Mouse (Mus musculus) lung, embryonic 14.5 days (tissue): ENCODE data around the gene Faf2. TPM values are rescaled to one million over a fixed set of nuclear protein-coding genes. Genes with fewer than 3 reads are reported as not detected.
A peak's percentile ranks its signal among the peaks of the same experiment; 100 is the strongest.

ENCODE experiments used
- ATAC-seq: fragments of 200-750 bp; cut with Nextera tagmentation; 2 replicates; pipeline ENCODE4 v1.8.0; 2017; ENCODE audit warnings: mild to moderate bottlenecking, moderate TSS enrichment, moderate library complexity; ENCODE audit not compliant: insufficient read depth
- DNase-seq: peaks from one replicate; pipeline ENCODE4 v3.0.0-alpha.2; 2015
- H3K27ac ChIP-seq: fragments of 300-500 bp; sonication (generic); 2 replicates; pipeline ENCODE4 v1.5.1; 2014; ENCODE audit warnings: low read depth, mild to moderate bottlenecking, moderate library complexity
- H3K27me3 ChIP-seq: fragments of 300-500 bp; sonication (generic); 2 replicates; pipeline ENCODE4 v1.6.1; 2014; ENCODE audit warnings: low read length, control low read depth; ENCODE audit not compliant: insufficient read depth
- H3K36me3 ChIP-seq: fragments of 300-500 bp; sonication (generic); 2 replicates; pipeline ENCODE4 v1.6.1; 2014; ENCODE audit warnings: control low read depth; ENCODE audit not compliant: insufficient read depth
- H3K4me1 ChIP-seq: fragments of 300-500 bp; sonication (generic); 2 replicates; pipeline ENCODE4 v1.6.1; 2014; ENCODE audit warnings: antibody characterized with exemption, control low read depth; ENCODE audit not compliant: insufficient read depth
- H3K4me2 ChIP-seq: fragments of 300-500 bp; sonication (generic); 2 replicates; pipeline ENCODE4 v1.6.1; 2014; ENCODE audit warnings: mild to moderate bottlenecking
- H3K4me3 ChIP-seq: fragments of 300-500 bp; sonication (generic); 2 replicates; pipeline ENCODE4 v1.5.1; 2014; ENCODE audit warnings: low read depth, low read length
- H3K9ac ChIP-seq: fragments of 300-500 bp; sonication (generic); 2 replicates; pipeline ENCODE4 v1.6.1; 2014
- H3K9me3 ChIP-seq: fragments of 300-500 bp; sonication (generic); 2 replicates; pipeline ENCODE4 v1.6.1; 2016; ENCODE audit warnings: low read depth, low read length, control low read depth
- CTCF ChIP-seq: IDR thresholded peaks from 2 replicates; pipeline ENCODE4 v1.5.1; 2016; ENCODE audit warnings: antibody characterized with exemption, low read depth
- WGBS: fragments of 180-500 bp; shearing (Covaris S2); extraction: QIAGEN DNeasy Blood & Tissue Kit; methylation state at CpG from one replicate; pipeline ENCODE4 v1.1.7; 2014; 5-methylcytosine and 5-hydroxymethylcytosine counted together
- polyA plus RNA-seq: library from polyadenylated mRNA; unstranded; fragments of >200 nt; fragmentation: Nextera tagmentation; extraction: Ambion mirVana; gene quantifications from 2 replicates; pipeline ENCODE4 v1.2.1, GENCODE M21; 2014

Gene Faf2
- polyA plus RNA-seq, 1 experiment from 2014 or later: 106 TPM

GRCm38 (mm10) chr13:54616307-54616706 lies 5.3 kb upstream of the Faf2 start:
- no peak overlapping the region for H3K4me2 ChIP-seq
- ATAC-seq (no peak), DNase-seq (no peak)
- no peak overlapping the region for H3K27ac ChIP-seq
- 74% methylated on average over 8 of the region's 8 CpGs for WGBS
- H3K4me1 ChIP-seq: no peaks in the 10 kb centered on the region
- no peaks in the 10 kb centered on the region for H3K36me3 ChIP-seq
- no peaks in the 10 kb centered on the region for H3K9me3 ChIP-seq
- H3K9ac ChIP-seq: no peak overlapping the region
- no peak overlapping the region for H3K4me3 ChIP-seq
- H3K27me3 ChIP-seq: no peaks in the 10 kb centered on the region
- TF ChIP-seq CTCF: no peak

DNA sequence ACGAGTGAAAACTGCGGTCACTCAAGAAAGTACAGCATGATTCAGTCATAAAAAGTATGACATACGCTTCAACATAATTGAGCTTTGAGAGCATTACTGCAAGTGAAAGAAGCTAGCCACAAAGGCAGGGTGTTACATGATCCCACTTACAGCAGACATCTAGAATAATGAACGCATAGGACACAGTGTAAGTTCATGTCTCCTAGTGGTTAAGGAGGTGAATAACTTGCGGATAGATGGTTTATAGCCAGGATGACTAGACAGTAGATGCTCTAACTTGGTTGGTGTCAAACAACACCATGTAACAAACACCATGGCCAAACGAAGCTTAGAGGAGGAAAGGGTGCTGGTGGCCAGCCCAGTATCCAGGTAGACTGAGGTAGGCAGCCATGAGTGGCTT lies 4.6 kb upstream of the Faf2 start:
- Histone ChIP-seq H3K4me1 (no peaks in the 10 kb centered on the region), H3K27me3 (no peaks in the 10 kb centered on the region), H3K4me2 (no peak overlapping the region), H3K36me3 (no peaks in the 10 kb centered on the region), H3K4me3 (no peak overlapping the region), H3K9me3 (no peaks in the 10 kb centered on the region), H3K9ac (no peak overlapping the region), H3K27ac (no peak overlapping the region)
- DNase-seq: peak; percentile 4
- 0 out of 2 replicates have a peak, but pooled peaks have one; percentile 25 for TF ChIP-seq CTCF
- WGBS: 60% methylated on average over 6 of the region's 6 CpGs
- ATAC-seq: no peak

GRCm38 (mm10) chr13:54621960-54622521 lies 457 bp downstream of the Faf2 start:
- Histone ChIP-seq H3K27ac (peak overlapping the region; percentile 88), H3K36me3 (peaks cover 3% of the 10 kb centered on the region; the same call in 1 of the 2 replicates), H3K4me1 (0 out of 2 replicates have a peak, but pooled peaks cover 3% of the 10 kb centered on the region), H3K4me2 (peak overlapping the region; percentile 90), H3K4me3 (peak overlapping the region; percentile 97), H3K9ac (peak overlapping the region; percentile 94), H3K27me3 (no peaks in the 10 kb centered on the region), H3K9me3 (no peaks in the 10 kb centered on the region)
- 1% methylated on average over 27 of the region's 27 CpGs for WGBS
- peak; percentile 24 for DNase-seq
- TF ChIP-seq CTCF: no peak
- ATAC-seq: peak; percentile 67

DNA sequence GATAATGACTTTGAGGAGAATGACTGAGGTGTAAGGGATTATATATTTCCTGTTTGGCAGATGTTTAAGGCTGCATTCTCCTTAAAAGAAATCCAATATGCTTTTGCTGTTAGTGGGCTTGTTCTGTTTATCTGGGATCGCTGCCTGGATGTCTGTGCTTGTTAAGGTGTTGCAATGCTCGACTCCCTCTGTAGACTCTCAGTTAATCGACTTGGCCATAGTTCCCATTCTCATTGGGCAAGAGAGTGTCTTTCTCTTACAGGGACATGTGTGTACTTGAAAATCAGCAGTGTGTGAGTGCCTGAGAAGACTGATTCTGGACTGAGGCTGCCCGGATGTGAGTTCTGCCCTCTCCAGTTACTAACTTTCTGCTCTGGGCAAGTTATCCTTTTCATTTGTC lies 7.5 kb downstream of the Faf2 start:
- Histone ChIP-seq H3K9ac (no peak overlapping the region), H3K4me1 (no peaks in the 10 kb centered on the region), H3K27ac (no peak overlapping the region), H3K4me3 (no peak overlapping the region), H3K4me2 (no peak overlapping the region), H3K36me3 (0 out of 2 replicates have a peak, but pooled peaks cover 7% of the 10 kb centered on the region), H3K27me3 (no peaks in the 10 kb centered on the region), H3K9me3 (no peaks in the 10 kb centered on the region)
- DNase-seq (no peak), ATAC-seq (no peak)
- TF ChIP-seq CTCF: no peak
- 74% methylated on average over 4 of the region's 4 CpGs for WGBS

DNA sequence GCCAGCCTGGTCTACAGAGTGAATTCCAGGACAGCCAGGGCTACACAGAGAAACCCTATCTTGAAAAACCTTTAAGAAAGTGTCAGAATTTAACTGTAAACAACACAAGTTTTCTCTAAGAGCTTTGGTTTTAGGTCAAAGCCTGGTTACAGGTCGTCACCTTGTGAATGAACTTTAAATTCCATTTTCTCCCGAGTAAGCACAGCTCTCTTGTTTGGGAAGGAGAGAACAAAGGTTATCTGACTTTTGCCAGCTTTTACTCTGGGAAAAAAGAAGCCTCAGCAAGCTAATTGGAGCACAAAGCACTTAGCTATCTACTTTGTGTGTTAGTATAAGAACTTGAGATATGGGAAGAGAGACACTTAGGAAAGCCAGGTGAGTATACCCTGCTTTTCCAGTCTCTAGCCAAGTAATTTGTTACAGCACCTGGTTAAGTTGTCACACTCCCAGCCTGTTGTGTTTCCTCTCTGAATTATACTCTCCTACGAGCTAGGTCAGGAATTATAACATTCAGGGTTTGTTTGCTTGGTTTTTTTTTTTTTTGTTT lies 11.2 kb downstream of the Faf2 start:
- Histone ChIP-seq H3K4me3 (no peak overlapping the region), H3K9ac (no peak overlapping the region), H3K9me3 (no peaks in the 10 kb centered on the region), H3K27ac (peak overlapping the region; percentile 12; the same call in 1 of the 2 replicates), H3K27me3 (no peaks in the 10 kb centered on the region), H3K36me3 (peaks cover 17% of the 10 kb centered on the region; the same call in 1 of the 2 replicates), H3K4me1 (no peaks in the 10 kb centered on the region), H3K4me2 (no peak overlapping the region)
- WGBS: 40% methylated on average over 3 of the region's 3 CpGs
- DNase-seq (peak; percentile 3), ATAC-seq (no peak)
- TF ChIP-seq CTCF: no peak

DNA sequence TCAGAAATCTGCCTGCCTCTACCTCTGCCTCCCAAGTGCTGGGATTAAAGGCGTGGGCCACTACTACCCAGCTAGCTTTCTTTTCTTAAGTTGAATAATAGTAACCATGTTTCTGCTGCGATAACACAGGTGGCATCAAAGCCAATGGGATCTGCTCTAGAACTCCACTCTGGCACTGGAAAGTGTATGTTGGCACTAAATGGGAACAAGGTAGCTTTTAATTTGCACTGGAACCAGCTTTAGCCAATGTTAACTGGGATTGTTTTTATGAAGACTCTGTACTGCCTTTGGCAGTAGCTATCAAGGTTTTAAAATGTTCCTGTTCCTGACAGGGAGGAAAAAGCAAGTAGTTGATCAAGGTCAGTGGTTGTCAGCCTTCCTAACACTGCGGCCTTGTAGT lies 13.4 kb downstream of the Faf2 start:
- no peak for TF ChIP-seq CTCF
- 94% methylated on average over 3 of the region's 3 CpGs for WGBS
- H3K4me2 ChIP-seq: no peak overlapping the region
- no peak overlapping the region for H3K4me3 ChIP-seq
- H3K9me3 ChIP-seq: no peaks in the 10 kb centered on the region
- no peak overlapping the region for H3K27ac ChIP-seq
- no peak overlapping the region for H3K9ac ChIP-seq
- no peak for ATAC-seq
- H3K4me1 ChIP-seq: no peaks in the 10 kb centered on the region
- no peak for DNase-seq
- H3K36me3 ChIP-seq: peaks cover 32% of the 10 kb centered on the region
- H3K27me3 ChIP-seq: no peaks in the 10 kb centered on the region

DNA sequence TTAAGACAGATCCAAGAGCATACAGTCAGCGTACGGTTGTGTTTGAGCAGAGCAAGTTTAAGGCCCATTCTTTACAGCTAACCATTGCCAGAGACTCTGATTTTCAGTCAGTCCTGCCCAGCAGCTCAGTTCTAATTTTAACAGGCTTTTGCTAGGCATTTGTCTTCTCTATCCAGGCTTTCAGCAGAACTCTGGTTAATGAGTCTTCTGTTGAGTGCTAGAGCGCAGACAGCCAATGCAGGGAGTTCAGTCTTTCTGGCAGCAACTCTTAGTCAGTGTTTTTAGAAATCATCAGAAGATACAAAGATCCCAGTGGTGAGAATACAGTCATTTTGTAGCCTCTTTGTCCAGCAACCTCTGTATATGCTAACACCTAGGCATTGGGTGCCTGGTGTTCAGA lies 28.9 kb downstream of the Faf2 start:
- 96% methylated on average over 3 of the region's 3 CpGs for WGBS
- Histone ChIP-seq H3K9me3 (no peaks in the 10 kb centered on the region), H3K4me2 (no peak overlapping the region), H3K36me3 (peaks cover 98% of the 10 kb centered on the region), H3K27me3 (no peaks in the 10 kb centered on the region), H3K4me3 (no peak overlapping the region), H3K27ac (no peak overlapping the region), H3K9ac (no peak overlapping the region), H3K4me1 (no peaks in the 10 kb centered on the region)
- no peak for TF ChIP-seq CTCF
- no peak for DNase-seq
- ATAC-seq: no peak

GRCm38 (mm10) chr13:54660877-54661276 lies 39.3 kb downstream of the Faf2 start:
- no peak overlapping the region for H3K9ac ChIP-seq
- WGBS: 56% methylated on average over 5 of the region's 5 CpGs
- H3K4me3 ChIP-seq: no peak overlapping the region
- no peaks in the 10 kb centered on the region for H3K4me1 ChIP-seq
- ATAC-seq (no peak), DNase-seq (no peak)
- H3K4me2 ChIP-seq: no peak overlapping the region
- no peak overlapping the region for H3K27ac ChIP-seq
- no peak for TF ChIP-seq CTCF
- H3K9me3 ChIP-seq: no peaks in the 10 kb centered on the region
- H3K36me3 ChIP-seq: peaks cover 81% of the 10 kb centered on the region
- no peaks in the 10 kb centered on the region for H3K27me3 ChIP-seq
